Mouse (Mus musculus) lung, postnatal 0 days (tissue): ENCODE results near the gene Dpysl5.

Experiments
- CTCF ChIP-seq: IDR thresholded peaks from 2 replicates; pipeline ENCODE4 v1.5.1; 2016; ENCODE audit warnings: antibody characterized with exemption, mild to moderate bottlenecking
- EP300 ChIP-seq: IDR thresholded peaks from 2 replicates; pipeline ENCODE4 v1.6.1; 2016; ENCODE audit warnings: antibody characterized with exemption, mild to moderate bottlenecking, control low read depth

- no peak for TF ChIP-seq CTCF
- no peak for TF ChIP-seq EP300
Observed at GRCm38 (mm10) chr5:30669496-30669830, 41.9 kb upstream of the Dpysl5 start.
